8 mouse cellular contexts compared by ENCODE assay signal in genomic region chr9:102689940-102690642, GRCm38 (mm10). TPM values are rescaled to one million over a fixed set of nuclear protein-coding genes. Genes with fewer than 3 reads are reported as not detected.
DNase-seq lines count a peak whose midpoint lies in the region; ATAC-seq and TF ChIP-seq lines count a peak whose summit lies in the region.

No protein-coding gene starts in this region.

- no peaks in the 10 kb centered on the region for H3K9me3 ChIP-seq in embryonic facial prominence, embryonic 11.5 days (replicated peaks; ENCODE audit: control insufficient read depth, low read length)
- H3K9me3 ChIP-seq in heart, embryonic 16.5 days (replicated peaks; ENCODE audit: control insufficient read depth, low read length) = no peaks in the 10 kb centered on the region
- no peaks in the 10 kb centered on the region for H3K9me3 ChIP-seq in lung, embryonic 14.5 days (ENCODE audit: low read depth, low read length)

- peaks cover 12% of the 10 kb centered on the region for H3K4me1 ChIP-seq in testis, adult 2 months (ENCODE audit: control insufficient read depth, insufficient read depth, low read length)
- H3K4me1 ChIP-seq in embryonic facial prominence, embryonic 11.5 days (ENCODE audit: control insufficient read depth, insufficient read depth, low read length) = peaks cover 4% of the 10 kb centered on the region
- H3K4me1 ChIP-seq in heart, embryonic 16.5 days (ENCODE audit: control insufficient read depth, insufficient read depth, low read length) = peaks cover 17% of the 10 kb centered on the region
- peaks cover 17% of the 10 kb centered on the region for H3K4me1 ChIP-seq in lung, embryonic 14.5 days (ENCODE audit: insufficient read depth)

- H3K36me3 ChIP-seq in testis, adult 2 months (ENCODE audit: control insufficient read depth, insufficient read depth, low read length) = no peaks in the 10 kb centered on the region
- no peaks in the 10 kb centered on the region for H3K36me3 ChIP-seq in embryonic facial prominence, embryonic 11.5 days (replicated peaks; ENCODE audit: control insufficient read depth, insufficient read depth, low read depth, low read length)
- H3K36me3 ChIP-seq in heart, embryonic 16.5 days (ENCODE audit: control insufficient read depth, insufficient read depth) = no peaks in the 10 kb centered on the region
- H3K36me3 ChIP-seq in lung, embryonic 14.5 days (ENCODE audit: insufficient read depth) = no peaks in the 10 kb centered on the region

- ATAC-seq in embryonic facial prominence, embryonic 11.5 days (replicated peaks; ENCODE audit: insufficient number of reproducible peaks, low FRiP score, low TSS enrichment, low read depth) = peak; percentile 86
- peak; percentile 63 for ATAC-seq in heart, embryonic 16.5 days (replicated peaks; ENCODE audit: extremely low read depth, insufficient read depth, low FRiP score)
- ATAC-seq in lung, embryonic 14.5 days (ENCODE audit: insufficient read depth) = peak; percentile 82

- peak overlapping the region; percentile 87 for H3K4me2 ChIP-seq in embryonic facial prominence, embryonic 11.5 days (ENCODE audit: low read depth, low read length)
- peak overlapping the region; percentile 88 for H3K4me2 ChIP-seq in heart, embryonic 16.5 days (ENCODE audit: low read depth, low read length)
- H3K4me2 ChIP-seq in lung, embryonic 14.5 days = peak overlapping the region; percentile 97

- under 1% methylated on average over 44 of the region's 44 CpGs for WGBS in embryonic facial prominence, embryonic 11.5 days
- WGBS in heart, embryonic 16.5 days = under 1% methylated on average over 44 of the region's 44 CpGs
- WGBS in lung, embryonic 14.5 days = under 1% methylated on average over 44 of the region's 44 CpGs

- 0 out of 2 replicates have a peak, but pooled peaks have one; percentile 14 for TF ChIP-seq POLR2A in testis, adult 2 months (IDR thresholded peaks at IDR 0.05; ENCODE audit: control insufficient read depth, low read depth, low read length)

- peak overlapping the region; percentile 62 for H3K9ac ChIP-seq in embryonic facial prominence, embryonic 11.5 days (replicated peaks; ENCODE audit: low read length)
- peak overlapping the region; percentile 83 for H3K9ac ChIP-seq in heart, embryonic 16.5 days (ENCODE audit: low read length)
- peak overlapping the region; percentile 59 for H3K9ac ChIP-seq in lung, embryonic 14.5 days

- H3K4me3 ChIP-seq in testis, adult 2 months (ENCODE audit: control insufficient read depth, low read depth, low read length) = peak overlapping the region; percentile 72
- peak overlapping the region; percentile 44 for H3K4me3 ChIP-seq in embryonic facial prominence, embryonic 11.5 days (ENCODE audit: low read depth, low read length)
- peak overlapping the region; percentile 73 for H3K4me3 ChIP-seq in heart, embryonic 16.5 days (ENCODE audit: low read length)
- peak overlapping the region; percentile 52 for H3K4me3 ChIP-seq in lung, embryonic 14.5 days (ENCODE audit: low read depth, low read length)

- no peaks in the 10 kb centered on the region for H3K27me3 ChIP-seq in testis, adult 2 months (ENCODE audit: control insufficient read depth, insufficient read depth, low read length)
- H3K27me3 ChIP-seq in embryonic facial prominence, embryonic 11.5 days (ENCODE audit: control insufficient read depth, insufficient read depth, low read length) = no peaks in the 10 kb centered on the region
- no peaks in the 10 kb centered on the region for H3K27me3 ChIP-seq in heart, embryonic 16.5 days (ENCODE audit: control insufficient read depth, insufficient read depth, low read length)
- H3K27me3 ChIP-seq in lung, embryonic 14.5 days (ENCODE audit: insufficient read depth, low read length) = no peaks in the 10 kb centered on the region

- DNase-seq in testis, postnatal 14 days (ENCODE audit: low spot score) = no peak
- DNase-seq in embryonic facial prominence, embryonic 11.5 days (ENCODE audit: low spot score) = peak; percentile 63
- DNase-seq in layer of hippocampus, postnatal 10 days (ENCODE audit: low spot score in 2 of 2) = peak; percentile 78 to 79
- peak; percentile 59 for DNase-seq in lung, embryonic 14.5 days
- peak; percentile 89 for DNase-seq in retina, postnatal 7 days (ENCODE audit: low read depth, low spot score)
- no peak for DNase-seq in thymus, postnatal 0 days (ENCODE audit: low spot score)

- H3K27ac ChIP-seq in testis, adult 2 months (ENCODE audit: control insufficient read depth, insufficient read depth, low read depth, low read length) = peak overlapping the region; percentile 14; the same call in 1 of the 2 replicates
- peak overlapping the region; percentile 56; the same call in 1 of the 2 replicates for H3K27ac ChIP-seq in embryonic facial prominence, embryonic 11.5 days (replicated peaks; ENCODE audit: low read depth, low read length)
- H3K27ac ChIP-seq in heart, embryonic 16.5 days (ENCODE audit: low read length) = peak overlapping the region; percentile 54
- peak overlapping the region; percentile 66 for H3K27ac ChIP-seq in lung, embryonic 14.5 days (ENCODE audit: low read depth)

- TF ChIP-seq CTCF in testis, adult 2 months (IDR thresholded peaks at IDR 0.05; ENCODE audit: control insufficient read depth, insufficient read depth, insufficient replicate concordance, low read depth, low read length) = no peak
- TF ChIP-seq CTCF in lung, embryonic 14.5 days (IDR thresholded peaks at IDR 0.05; ENCODE audit: low read depth) = no peak

RNA-seq across cellular contexts. Expression of gene Amotl2, which starts 26.4 kb away (rescaled TPM):
- 2.6 TPM in 2 replicates for polyA plus RNA-seq in testis, adult 2 months (2012; rRNA removed)
- polyA plus RNA-seq in embryonic facial prominence, embryonic 11.5 days (2014; fragmentation: Nextera tagmentation; extraction: Ambion mirVana) = 36.0 and 39.0 TPM in 2 replicates
- polyA plus RNA-seq in heart, embryonic 16.5 days (2015; fragmentation: Nextera tagmentation; extraction: Ambion mirVana) = 38.6 and 43.4 TPM in 2 replicates
- 10 to 100 TPM; 18.3 to 20.7 TPM for total RNA-seq in layer of hippocampus, postnatal 10 days (2021)
- polyA plus RNA-seq in lung, embryonic 14.5 days (2014; fragmentation: Nextera tagmentation; extraction: Ambion mirVana) = 40.3 and 49.4 TPM in 2 replicates
- 4.9 and 6.4 TPM in 2 replicates for polyA plus RNA-seq in thymus, postnatal 0 days (2015; fragmentation: Nextera tagmentation; extraction: Ambion mirVana)

Comparison
In these comparisons a context has a peak if more than half of its experiments do, and no peak if none do; other contexts are left out.
1. H3K27ac ChIP-seq: peak in every context shown above with its lines; median percentile 66 in lung, embryonic 14.5 days; 56 in embryonic facial prominence, embryonic 11.5 days; 54 in heart, embryonic 16.5 days; 14 in testis, adult 2 months.
2. DNase-seq: peak in embryonic facial prominence, embryonic 11.5 days (single experiment), layer of hippocampus, postnatal 10 days (2 of 2), lung, embryonic 14.5 days (single experiment) and retina, postnatal 7 days (single experiment); none in testis, postnatal 14 days (single experiment) and thymus, postnatal 0 days (single experiment).
3. Peak in every context shown above with its lines, with median percentiles within 50 percentile points of each other: H3K4me3 ChIP-seq, ATAC-seq, H3K4me2 ChIP-seq and H3K9ac ChIP-seq.